ENCODE assay signal across 21 mouse cellular contexts in the genomic region with DNA sequence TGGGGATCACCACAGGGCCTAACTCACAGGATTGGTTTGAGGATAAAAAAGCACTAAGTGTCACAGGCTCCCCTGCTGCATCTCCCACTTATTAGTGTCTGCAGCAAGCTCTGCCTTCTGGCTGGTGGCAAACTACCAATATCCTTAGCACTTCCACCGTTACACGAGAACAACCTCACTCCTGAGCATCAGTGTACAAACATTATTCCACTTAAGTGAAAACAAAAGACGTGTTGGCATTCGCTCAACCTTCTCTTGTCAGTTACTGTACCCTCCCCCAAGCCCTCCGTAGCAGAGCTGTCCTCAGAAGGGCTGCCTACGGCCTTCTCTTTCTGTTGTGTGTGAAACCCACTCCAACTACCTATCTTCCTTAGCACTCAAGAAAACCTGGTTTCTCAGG.
DNase-seq lines count a peak whose midpoint lies in the region; ATAC-seq and TF ChIP-seq lines count a peak whose summit lies in the region.
"Had no signal": no experiment of that assay in that cellular context is flagged by ENCODE, and none has a peak within 500 bp of the region (broad histone marks: within the 10 kb centered on the region; RNA-seq: fewer than 3 reads in every experiment).

No protein-coding gene starts in this region.

- H3K4me1 ChIP-seq in G1E (ENCODE audit: insufficient read depth, low read depth, low read length) = peaks cover 28% of the 10 kb centered on the region
- no peaks in the 10 kb centered on the region for H3K4me1 ChIP-seq in midbrain, embryonic 16.5 days (ENCODE audit: control insufficient read depth, insufficient read depth, low read length)
- H3K4me1 ChIP-seq: hindbrain, embryonic 13.5 days had no signal

- H3K27ac ChIP-seq in midbrain, embryonic 16.5 days (ENCODE audit: low read length) = no peak overlapping the region
- H3K27ac ChIP-seq: gastrocnemius, adult 2 months; heart, embryonic 10.5 days; hindbrain, embryonic 13.5 days; hindbrain, postnatal 0 days had no signal

- peaks cover 56% of the 10 kb centered on the region for H3K36me3 ChIP-seq in G1E (replicated peaks)
- H3K36me3 ChIP-seq in midbrain, embryonic 16.5 days (ENCODE audit: control insufficient read depth, insufficient read depth, low read length) = no peaks in the 10 kb centered on the region

- no peak overlapping the region; the same call in 1 of the 2 replicates for H3K4me3 ChIP-seq in G1E (ENCODE audit: low read depth, low read length)
- H3K4me3 ChIP-seq in midbrain, embryonic 16.5 days (ENCODE audit: low read depth, low read length) = no peak overlapping the region
- H3K4me3 ChIP-seq: gastrocnemius, adult 2 months; heart, embryonic 10.5 days; hindbrain, embryonic 13.5 days had no signal

- H3K4me2 ChIP-seq in midbrain, embryonic 16.5 days (ENCODE audit: low read length) = no peak overlapping the region
- H3K4me2 ChIP-seq: hindbrain, embryonic 13.5 days had no signal

- TF ChIP-seq CTCF in G1E (IDR thresholded peaks at IDR 0.05; ENCODE audit: low read depth, low read length) = no peak
- TF ChIP-seq CTCF in brain, embryonic 14.5 days (IDR thresholded peaks at IDR 0.05; ENCODE audit: borderline replicate concordance, extremely low read depth, insufficient read depth, insufficient read length) = no peak

- no peak for DNase-seq in frontal cortex, postnatal 36 days (ENCODE audit: low spot score in 2 of 2)
- no peak for DNase-seq in G1E (ENCODE audit: low spot score)
- DNase-seq in brain, embryonic 14.5 days (ENCODE audit: low read depth) = peak; percentile 59
- no peak for DNase-seq in heart, adult 18-20 months
- DNase-seq: adrenal gland, postnatal 14 days; cerebellum, adult 11-12 months; cerebellum, adult 8-10 months; cerebellum, postnatal 10 days; cerebellum, postnatal 36 days; gastrocnemius, adult 2 months; gastrocnemius, postnatal 14 days; heart, adult 11 months; kidney, adult 18-20 months; kidney, adult 9 months had no signal

- H3K9ac ChIP-seq in midbrain, embryonic 16.5 days (ENCODE audit: low read depth, low read length) = no peak overlapping the region
- H3K9ac ChIP-seq: hindbrain, embryonic 13.5 days had no signal

- ATAC-seq in frontal cortex, adult (ENCODE audit: low TSS enrichment) = 0 out of 2 replicates have a peak, but pooled peaks have one; percentile 5
- ATAC-seq in G1E (ENCODE audit: extremely low read depth, insufficient number of reproducible peaks, low FRiP score, poor library complexity, severe bottlenecking) = peak; percentile 40; the same call in 1 of the 2 replicates
- ATAC-seq in midbrain, embryonic 16.5 days = no peak
- ATAC-seq: hindbrain, postnatal 0 days; inflammation-experienced regulatory T-cells, adult 6 months; intestine, embryonic 16.5 days had no signal

- H3K27me3 ChIP-seq in G1E (ENCODE audit: insufficient read depth, low read length) = no peaks in the 10 kb centered on the region
- no peaks in the 10 kb centered on the region for H3K27me3 ChIP-seq in midbrain, embryonic 16.5 days (ENCODE audit: control insufficient read depth, insufficient read depth, low read depth, low read length)
- H3K27me3 ChIP-seq: hindbrain, embryonic 13.5 days had no signal

- no peaks in the 10 kb centered on the region for H3K9me3 ChIP-seq in G1E (replicated peaks)
- H3K9me3 ChIP-seq in midbrain, embryonic 16.5 days (replicated peaks; ENCODE audit: control insufficient read depth, low read length, poor library complexity, severe bottlenecking) = no peaks in the 10 kb centered on the region
- H3K9me3 ChIP-seq: heart, embryonic 10.5 days; hindbrain, embryonic 13.5 days had no signal

- no peak for TF ChIP-seq POLR2A in brain, embryonic 14.5 days (IDR thresholded peaks at IDR 0.05; ENCODE audit: borderline replicate concordance, extremely low read depth, insufficient read depth, insufficient read length, poor library complexity, severe bottlenecking)

- WGBS in midbrain, embryonic 16.5 days = 75% methylated on average over 6 of the region's 6 CpGs
